Mouse (Mus musculus): Measurements from ENCODE around the gene Coro7.

The Coro7 gene

DNA sequence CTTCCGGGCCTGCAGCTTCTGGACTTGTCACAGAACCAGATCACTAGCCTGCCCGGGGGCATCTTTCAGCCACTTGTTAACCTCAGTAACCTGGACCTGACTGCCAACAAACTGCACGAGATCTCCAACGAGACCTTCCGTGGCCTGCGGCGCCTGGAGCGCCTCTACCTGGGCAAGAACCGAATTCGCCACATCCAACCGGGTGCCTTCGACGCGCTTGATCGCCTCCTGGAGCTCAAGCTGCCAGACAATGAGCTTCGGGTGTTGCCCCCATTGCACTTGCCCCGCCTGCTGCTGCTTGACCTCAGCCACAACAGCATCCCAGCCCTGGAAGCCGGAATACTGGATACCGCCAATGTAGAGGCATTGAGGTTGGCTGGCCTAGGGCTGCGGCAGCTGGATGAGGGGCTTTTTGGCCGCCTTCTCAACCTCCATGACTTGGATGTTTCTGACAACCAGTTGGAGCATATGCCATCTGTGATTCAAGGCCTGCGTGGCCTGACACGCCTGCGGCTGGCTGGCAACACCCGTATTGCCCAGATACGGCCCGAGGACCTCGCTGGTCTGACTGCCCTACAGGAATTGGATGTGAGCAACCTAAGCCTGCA is 31.1 kb downstream of the Coro7 start:
- no peak for DNase-seq (ENCODE audit: low spot score in 2 of 2)

DNA sequence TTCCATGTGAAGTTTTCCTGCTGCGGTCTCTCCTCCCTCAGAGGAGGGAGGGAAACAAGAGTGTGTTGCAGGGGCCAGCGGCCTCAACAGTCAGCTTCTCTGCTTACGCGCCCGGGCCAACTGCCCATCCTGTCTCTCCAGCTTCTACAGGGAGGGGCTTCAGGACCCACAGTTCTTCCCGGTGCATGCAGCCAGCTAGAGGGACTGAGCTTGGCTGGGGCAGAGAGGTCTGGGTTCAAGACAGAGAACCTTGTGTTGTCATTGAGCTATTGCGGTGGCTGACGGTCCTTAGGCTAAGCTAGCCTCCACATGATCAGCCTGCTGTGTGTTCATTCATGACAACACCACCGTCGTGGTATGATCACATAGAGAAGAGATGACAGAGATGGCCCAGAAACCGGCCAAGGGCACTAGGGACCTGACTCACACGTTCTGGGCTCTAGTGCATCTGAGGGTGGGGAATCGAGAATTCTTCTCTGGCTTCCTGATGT is 31.9 kb downstream of the Coro7 start:
- DNase-seq (ENCODE audit: low spot score in 2 of 2) = no peak

DNA sequence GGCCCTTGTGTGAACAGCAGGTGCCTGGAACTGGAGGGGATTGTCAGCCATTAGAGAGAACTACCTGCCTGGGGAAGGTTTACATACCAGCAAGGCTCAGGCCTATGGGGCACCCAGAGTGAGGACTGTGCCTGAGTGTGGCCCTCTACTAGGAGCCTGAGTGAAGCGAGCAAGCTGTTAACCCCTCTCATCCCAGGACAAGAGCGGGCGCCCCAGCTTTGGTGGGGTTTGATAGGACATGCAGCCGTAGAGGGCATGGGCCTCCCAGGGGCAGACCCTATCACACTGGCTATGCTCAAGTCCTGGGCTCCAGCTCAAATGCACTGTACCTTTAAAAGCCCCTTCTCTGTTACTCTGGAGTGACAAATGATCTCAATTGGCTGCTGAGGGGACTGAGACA is 32.7 kb downstream of the Coro7 start:
- DNase-seq (ENCODE audit: low spot score in 2 of 2) = no peak

DNA sequence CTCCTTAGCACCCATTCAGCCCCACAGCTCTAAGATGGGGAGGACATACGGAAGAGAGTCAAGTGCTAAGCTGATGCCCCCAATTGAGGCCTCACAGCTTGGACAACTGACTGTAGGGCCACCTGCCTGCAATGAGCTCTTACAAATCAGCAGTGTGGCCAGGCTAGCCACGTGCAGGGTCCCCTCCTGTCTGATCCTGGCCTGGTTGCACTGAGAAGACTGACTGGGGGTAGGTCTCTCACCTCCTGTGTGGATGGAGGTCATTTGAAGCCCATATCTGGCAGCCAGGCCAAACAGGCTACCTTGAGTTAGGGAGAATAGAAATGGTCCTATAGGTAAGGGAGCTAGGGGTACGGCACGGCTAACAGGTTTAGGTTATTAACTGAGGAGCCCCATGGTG is 33.7 kb downstream of the Coro7 start:
- DNase-seq (ENCODE audit: low spot score in 2 of 2) = no peak

DNA sequence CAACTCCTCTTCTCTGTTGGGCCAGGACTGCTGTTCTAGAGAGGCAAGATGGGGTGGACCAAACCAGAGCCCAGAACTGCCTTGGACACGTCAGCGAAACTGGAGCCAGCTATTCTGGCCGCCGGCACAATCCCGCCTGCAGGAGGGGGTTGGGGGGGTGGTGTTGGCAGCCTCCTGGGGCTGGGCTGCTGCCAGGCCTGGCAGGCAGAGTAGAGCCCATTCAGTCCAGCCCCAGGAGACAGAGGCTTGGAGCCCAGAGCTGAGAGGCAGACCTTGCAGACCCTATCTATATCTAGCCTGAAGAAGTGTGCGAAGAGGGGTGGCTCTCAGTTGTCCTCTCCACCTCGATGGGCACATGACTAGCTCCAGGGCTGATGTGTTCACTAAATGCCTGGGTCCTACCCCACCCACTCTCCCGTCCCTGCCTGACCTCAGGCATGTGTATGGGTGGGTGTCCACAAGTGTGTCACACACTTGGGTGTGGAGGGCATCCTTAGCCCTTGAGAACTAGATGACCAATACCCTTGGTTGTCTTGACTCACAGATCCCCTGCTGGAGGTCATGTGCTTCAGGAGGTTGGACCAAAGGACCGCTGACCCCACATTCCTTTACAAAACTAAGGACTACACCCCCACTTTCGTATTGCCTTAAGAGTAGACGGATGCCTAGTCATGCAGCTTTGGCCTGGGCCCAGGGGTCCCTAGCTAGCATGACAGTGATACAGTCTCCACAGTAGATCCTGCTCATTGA is 35.7 kb downstream of the Coro7 start:
- peak in 1 of 2 experiments; percentile 84 for DNase-seq (ENCODE audit: low spot score in 2 of 2)

DNA sequence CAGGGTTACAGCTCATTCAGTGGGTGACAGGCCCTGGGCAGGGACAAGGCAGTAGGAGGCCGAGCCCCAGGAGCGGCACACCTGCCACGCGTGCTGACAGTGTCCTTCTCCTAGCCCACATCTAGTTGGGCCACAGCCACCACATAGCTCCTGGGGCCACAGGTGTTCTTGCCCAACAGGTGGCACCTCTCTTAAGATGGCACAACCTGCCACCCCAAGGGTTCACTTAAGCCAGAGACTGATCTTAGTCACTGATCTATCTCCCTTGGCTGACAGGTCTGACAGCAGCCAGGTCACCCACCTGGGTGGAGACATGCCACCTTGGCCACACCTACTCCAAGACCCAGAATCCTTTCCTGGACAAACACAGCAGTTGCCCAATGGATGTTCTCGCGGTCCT is 36.6 kb downstream of the Coro7 start:
- no peak for DNase-seq (ENCODE audit: low spot score in 2 of 2)

DNA sequence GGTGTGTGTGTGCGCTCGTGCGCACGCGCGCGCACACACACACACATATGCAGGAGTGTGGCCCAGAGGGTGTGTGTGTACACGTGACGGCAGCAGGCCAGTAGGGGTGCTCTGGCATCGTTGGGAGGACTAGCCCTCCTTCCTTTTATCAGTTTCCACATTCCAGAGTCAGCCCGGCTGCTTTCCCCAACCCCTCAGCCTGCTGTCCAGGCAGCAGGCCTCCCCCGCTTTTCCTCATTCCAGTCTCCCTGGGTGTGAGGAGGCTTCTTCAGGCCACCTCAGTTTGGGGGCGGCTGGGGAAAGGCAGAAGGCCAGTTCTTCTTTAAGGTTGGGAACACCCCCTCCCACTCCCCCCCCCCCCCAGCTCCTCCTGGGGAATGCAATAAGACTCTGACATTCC is 37.4 kb downstream of the Coro7 start:
- DNase-seq (ENCODE audit: low spot score in 2 of 2) = peak; percentile 60 to 74

DNA sequence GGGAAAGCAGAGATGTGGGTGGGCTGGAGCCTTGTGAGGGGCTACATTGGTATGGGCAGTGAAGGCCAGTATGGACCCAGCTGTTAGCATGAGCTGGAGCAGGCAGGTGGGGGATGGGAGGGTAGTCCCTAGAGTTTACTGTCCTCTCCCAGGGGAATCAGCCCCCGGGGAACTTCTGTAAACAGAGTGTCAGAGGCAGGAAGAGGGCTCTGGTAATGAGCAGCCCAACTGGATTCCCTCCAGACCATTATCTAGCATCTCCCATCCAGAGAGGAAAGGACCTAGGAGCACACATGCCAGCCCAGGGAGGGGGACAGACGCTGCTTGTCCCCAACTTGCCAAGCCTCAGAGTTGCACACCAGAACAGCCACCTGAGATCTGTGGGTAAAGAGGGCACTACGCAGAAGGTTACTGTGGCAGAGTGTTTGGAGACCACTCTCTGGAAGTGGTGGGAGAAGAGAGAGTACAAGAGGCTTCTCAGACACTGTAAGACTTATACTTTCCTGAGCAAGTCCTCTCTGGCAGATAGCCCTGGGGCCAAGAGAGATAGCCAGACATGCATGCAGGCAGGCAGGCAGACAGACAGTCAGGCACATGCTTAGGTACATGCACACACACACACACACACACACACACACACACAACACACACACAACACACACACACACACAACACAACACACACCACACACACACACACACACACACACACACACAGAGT is 38.3 kb downstream of the Coro7 start:
- no peak for DNase-seq (ENCODE audit: low spot score in 2 of 2)

DNA sequence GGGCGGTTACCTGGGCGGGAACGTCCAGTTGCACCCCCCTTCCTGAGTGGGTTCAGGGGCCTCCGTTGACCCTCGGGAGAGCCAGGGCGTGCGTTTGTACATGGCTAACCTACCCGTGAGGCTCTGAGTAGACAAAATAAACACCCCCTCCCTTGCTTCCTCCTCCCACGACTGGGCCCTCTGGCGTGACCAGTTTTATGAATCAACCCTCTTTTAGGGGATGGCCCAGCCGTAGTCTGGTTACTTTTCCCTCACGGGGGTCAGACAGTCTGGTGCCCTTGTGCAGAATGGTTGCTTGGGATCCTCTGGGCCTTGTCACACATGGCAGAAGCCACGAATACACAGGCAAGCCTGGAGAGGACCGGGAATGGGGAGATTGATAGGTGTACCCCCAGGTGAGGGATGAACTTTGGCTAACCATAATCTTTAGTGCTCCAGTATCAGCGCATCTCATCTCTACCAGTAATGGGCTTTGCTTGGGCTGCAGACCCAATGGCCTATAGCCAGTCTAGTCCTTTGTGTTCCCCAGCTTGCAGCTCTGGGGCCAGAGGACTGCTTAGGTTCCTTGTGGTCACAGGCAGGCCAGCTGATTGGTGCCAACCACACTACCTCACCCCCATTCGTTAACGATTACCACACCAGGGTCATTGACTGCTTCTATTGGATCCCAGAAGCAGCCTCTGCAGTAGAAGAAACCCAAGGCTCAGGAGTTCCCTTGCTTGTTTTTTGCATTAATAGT is 39.1 kb downstream of the Coro7 start:
- DNase-seq (ENCODE audit: low spot score in 2 of 2) = no peak

DNA sequence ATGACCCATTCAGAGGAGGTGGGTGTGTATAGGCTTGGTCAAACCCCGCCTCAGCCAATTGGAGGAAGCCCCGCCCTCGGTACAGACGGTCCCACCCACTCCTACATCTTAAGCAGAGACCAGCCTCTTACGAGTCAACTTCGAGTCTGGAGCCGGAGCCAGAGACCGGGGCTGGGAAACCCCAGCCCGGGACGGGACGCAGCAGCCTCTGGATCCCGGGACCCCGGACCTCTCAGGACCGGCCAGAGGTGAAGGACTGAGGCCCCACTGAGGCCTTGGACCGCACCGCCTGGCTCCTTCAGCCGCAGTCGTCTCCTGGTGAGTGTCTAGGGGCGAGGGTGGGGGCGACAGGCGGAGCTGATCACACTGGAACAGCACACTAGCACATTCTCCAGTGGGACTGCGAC is 39.7 kb downstream of the Coro7 start, which contains the start of the genes Vasn and Dnaja3:
TSS of gene Vasn (plus strand) at position 111 of the 407 bp plus-strand sequence.
TSS of gene Dnaja3 (plus strand) at position 159 of the 407 bp plus-strand sequence.
- DNase-seq (ENCODE audit: low spot score in 2 of 2) = peak in 1 of 2 experiments; percentile 76

DNA sequence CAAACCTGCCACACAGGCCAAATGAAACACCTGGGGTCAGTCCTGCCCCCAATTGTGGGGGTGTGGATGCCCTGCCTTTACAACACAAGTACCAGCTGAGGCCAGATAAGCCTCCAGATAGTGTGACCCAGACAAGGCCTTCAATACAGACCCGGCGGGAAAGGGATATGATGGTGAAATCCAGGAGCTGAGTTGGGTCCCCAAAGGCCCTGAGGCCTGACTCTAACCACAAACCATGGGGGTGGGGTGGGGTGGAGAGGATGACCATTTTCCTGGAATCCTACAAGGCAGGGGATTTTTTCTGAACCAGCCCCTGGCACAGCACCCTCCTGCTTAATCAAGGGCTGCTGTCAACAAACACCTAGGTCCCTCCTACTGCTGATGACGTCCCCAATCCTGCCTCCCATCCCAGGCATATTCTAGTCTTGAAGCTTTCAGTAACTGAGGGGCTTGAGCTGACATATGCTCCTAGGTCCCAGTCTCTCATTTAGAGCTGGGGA is 40.6 kb downstream of the Coro7 start:
- no peak for DNase-seq (ENCODE audit: low spot score in 2 of 2)

DNA sequence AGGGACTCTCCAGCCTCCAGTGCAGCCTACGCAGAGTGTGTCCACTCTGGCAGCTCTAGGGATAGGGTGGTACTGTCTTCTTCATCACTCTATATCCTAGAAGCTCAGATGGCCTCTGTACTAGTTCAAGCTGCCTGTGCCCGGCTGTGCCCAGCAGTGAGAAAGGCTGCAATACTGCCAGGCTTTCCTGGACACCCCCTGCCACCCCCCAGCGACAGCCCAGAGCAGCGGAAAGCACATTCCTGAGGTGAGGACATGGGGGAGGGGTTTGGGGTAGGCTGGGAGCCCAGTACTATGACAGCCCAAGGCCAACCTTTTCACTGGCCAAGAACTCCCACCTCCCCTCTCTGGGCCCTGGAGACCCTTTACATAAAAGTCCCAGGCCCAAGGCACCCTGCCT is 43.8 kb downstream of the Coro7 start:
- DNase-seq (ENCODE audit: low spot score in 2 of 2) = no peak

DNA sequence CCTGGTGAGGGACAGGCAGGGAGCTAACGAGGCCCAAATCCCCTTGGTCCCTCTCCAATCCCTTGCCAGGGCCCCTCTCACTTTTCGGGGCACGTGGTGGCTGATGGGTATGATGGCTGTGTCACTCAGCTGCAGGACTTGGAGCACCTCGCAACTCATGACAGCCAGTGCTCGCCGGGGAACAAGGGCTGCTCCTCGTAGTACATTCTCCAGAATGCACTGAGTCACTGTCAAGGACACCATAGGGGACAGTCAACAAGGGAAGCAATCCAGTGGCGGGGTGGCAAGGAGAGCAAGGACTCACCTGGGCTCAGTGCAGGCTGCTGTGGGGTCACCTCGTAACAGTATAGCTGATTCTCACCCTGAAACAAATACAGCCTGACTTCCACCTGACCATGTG is 44.9 kb downstream of the Coro7 start:
- DNase-seq (ENCODE audit: low spot score in 2 of 2) = no peak

DNA sequence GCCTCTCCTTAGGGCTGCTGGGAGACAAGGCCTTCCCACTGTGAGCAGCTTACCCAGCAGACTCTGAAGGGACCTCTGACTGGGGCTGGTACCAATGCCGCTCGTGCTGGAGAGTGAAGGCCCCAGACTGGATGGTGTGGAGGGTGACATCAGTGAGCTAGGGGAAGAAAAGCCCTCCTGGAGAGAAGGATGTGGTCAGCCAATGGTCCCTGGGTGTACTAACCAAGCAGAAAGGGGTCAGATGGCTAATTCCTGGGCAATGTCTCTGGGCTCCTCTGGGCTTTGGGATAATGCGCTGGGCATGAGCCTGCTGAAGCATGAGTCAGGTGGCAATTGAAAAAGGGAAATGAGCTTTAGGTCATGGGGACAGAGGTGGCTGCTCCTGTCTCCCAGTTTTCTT is 45.9 kb downstream of the Coro7 start:
- no peak for DNase-seq (ENCODE audit: low spot score in 2 of 2)

DNA sequence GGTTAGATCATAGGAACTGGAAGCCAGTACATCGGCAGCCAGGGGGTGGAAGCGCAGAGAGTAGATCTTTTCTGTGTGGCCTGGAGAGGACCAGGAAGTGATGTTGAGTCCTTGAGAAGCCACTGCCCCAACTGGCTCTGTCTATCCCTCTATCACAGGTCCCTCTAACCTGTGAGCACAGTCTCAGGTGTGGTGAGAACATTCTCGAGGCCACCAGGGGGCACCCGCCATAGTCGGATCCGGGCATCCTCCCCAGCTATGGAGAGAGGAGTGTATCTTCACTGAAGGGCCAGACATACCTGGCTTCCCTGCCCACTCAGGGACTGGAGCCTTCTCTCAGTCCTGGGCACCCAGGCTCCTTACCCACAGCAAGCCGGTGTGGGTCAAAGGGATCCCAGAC is 47.5 kb downstream of the Coro7 start:
- DNase-seq (ENCODE audit: low spot score in 2 of 2) = peak in 1 of 2 experiments; percentile 31

DNA sequence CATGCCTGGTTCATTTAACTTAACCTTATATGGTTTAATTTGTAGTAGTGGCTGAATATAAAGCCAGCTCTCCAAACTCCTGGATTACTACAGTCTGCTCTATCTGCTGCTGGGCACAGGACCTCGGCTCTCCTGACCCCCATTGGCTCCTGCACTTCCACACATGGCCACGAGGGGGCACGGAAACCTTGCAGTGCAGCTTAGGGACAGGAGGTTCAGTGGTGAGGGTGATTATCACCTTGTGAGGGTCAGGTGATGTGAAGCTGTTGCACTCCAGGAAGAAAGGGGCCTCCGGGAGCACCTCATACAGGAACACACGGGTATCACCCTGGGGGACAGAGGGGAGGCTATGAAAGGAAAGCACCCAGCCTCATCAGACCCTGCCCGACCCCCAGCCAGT is 49.6 kb downstream of the Coro7 start:
- peak in 1 of 2 experiments; percentile 82 for DNase-seq (ENCODE audit: low spot score in 2 of 2)

DNA sequence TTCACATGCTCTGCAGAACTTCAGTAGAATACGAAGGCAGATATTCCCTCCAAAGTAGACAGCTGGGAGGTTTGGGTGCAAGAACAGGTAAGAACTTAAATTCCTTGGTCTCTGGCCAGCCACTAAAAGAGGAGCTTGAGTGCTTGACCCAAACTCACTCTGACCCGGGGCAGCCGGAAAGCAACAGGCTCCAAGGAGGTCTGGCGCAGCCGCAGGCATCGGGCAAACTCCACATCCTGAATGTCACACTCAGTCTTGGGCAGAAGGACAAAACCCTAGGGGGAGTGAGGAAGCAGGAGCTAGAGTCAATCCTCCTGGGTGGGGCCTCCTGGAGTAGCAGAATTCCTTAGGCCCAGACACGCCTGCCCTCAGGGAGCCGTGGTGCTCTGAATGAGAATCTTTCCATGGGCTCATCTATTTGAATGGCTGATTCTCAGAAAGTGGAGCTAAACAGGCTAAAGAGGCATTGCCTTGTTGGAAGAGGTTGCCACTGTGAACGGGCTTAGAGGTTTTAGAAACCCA is 50.6 kb downstream of the Coro7 start:
- no peak for DNase-seq (ENCODE audit: low spot score in 2 of 2)

DNA sequence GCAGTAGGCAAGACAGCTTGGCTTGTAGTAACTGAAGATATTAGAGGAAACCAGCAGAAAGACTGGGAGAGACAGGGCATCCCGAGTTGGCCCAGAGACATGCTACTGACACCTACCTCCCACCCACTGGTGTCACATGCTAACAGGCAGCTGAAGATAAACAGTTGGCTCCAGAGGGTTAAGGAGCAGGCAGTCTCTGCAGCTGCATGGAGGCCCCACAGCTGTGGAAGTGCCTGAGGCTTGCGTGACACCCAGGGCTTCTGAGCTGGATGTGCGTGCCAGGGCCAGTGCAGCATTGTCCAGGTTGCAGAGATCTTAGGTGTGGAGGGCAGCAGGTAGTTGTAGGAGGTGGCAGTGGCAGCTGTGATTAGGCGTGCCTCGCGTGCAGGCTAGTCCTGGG is 52.5 kb downstream of the Coro7 start:
- no peak for DNase-seq (ENCODE audit: low spot score in 2 of 2)

DNA sequence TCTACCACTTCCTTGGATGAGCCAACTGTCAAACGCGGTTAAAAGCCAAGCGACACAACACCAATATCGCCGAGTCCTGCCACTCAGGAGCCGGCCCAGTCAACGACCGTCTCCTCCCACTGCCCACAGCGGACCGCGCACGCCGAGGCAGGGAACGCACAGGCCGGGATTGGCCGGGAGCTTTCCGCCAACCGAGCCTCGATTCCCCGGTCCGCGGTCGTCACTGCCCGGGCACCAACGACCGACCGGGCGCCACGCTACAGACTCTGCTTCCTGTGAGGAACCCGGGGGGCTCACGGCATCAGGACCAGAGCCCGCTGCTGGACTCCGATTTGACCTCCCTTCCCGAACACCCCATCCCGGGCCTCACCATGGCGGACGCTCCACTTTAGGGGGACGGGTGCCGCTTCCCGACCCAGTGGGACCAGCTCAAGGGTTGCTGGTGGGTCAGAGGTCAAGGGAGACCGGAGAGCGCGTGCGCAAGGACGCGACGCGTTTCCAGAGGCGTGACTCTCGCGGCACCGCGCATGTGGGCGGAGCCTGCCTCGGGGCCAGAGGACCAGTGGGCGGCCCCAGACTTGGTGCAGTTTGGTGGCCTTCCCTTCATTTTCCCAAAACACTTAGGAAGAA is 55.0 kb downstream of the Coro7 start, which contains the start of gene Pam16:
TSS of gene Pam16 (minus strand) at position 508 of the 630 bp plus-strand sequence.
- peak; percentile 87 to 92 for DNase-seq (ENCODE audit: low spot score in 2 of 2)

DNA sequence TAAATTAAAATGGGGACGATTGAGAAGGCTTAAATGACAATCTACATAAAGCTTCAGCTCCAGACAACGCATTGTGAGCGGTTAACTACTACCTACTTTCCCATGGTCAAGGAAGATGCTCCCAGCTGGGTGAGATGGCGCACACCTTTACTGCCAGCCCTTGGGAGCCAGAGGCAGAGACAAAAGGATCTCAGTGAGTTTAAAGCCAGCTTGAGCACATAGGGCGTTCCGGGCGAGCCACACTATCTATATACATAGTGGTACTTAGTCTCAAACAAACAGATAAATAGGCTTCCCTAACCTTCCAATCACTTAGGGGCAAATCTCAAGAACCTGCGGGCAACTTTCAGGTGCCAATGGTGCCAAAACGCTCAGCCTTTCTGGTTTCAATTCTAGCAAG is 55.5 kb downstream of the Coro7 start:
- DNase-seq (ENCODE audit: low spot score in 2 of 2) = no peak

DNA sequence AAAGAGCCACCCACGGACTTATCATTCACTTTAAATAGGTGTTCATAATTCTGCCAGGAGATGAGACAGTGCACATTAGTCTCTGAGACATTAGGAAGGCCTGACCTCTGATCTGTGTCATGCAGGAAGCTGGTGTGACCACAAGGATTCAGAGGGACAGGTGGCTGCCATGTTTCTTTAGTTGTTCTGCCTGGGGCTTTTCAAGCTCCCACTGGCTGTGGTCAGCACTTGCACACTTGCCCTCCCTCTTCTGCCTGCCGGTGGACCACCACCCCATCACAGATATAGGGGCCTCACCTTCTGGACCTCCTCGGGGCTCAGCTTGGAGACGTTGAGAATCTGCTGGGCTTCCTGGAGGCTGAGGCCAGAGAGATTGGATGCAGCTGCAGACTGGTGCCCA is 62.7 kb downstream of the Coro7 start:
- no peak for DNase-seq (ENCODE audit: low spot score in 2 of 2)
